Mouse (Mus musculus): ENCODE measurements at regions not wholly inside any gene's neighbourhood (a gene's known extent, or its start where the extent isn't known, plus 50 kb on each side); places are given as distances from the start of the nearest gene placed in this dataset.
"Not testable (repeated sequence)": the region's sequence is repeated elsewhere in the genome, so short reads cannot be mapped to it uniquely, and the experiment has no call there.

DNA sequence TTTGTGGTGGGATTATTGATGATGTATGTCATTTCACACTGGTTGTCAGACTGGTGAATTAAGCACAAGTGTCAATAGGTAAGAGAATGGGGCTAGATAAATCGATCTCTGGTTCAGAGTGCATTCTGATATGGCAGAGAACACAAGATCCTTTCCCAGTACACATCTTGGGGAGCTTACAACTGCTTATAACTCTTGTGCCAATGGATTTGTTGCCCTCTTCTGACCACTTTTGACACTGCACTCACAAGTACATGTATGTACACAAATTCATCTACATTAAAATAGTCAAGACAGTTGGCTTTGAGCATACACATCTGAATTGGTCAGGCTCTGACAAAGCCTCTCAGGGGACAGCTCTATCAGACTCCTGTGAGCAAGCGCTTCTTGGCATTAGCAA, 738.1 kb downstream of the Trib2 start:
- peak; percentile 12 for DNase-seq

DNA sequence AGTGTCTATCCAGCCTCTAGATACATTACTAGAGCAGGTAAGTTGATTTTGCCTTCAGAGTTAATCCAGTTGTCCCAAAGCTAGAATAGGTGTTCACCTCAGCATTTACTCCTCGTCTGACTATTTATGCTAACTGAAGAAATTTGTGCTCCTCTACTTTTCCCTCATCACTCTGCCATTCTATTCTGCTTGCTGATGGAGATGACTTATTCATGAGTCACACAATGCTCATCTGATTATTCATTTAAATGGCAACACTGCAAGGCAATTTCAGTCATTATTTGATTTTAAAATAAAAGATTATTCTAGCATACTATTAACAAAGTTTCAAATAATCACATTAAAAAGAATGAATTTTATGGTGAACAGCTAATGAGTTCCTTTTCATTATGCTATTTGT, 752.4 kb downstream of the Trib2 start:
- DNase-seq: no peak

DNA sequence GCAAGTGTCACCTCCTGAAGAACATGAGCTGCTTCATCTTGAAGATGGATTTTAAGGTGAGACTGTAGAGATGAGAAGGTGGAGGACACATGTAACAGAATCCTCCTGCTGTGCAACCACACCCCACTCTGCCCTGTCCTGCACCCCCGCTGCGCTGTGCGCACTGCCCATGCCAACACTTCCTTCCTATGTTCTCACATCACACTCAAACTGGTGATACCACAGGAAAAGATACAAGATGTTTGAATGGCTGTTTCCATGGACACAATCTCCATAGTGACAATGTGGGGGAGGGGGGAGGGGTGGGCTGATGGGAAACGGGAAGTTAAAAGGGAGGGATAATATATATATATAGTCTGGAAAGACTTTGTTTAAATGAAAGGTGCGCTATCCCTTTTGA, 765.3 kb downstream of the Trib2 start:
- no peak for DNase-seq

DNA sequence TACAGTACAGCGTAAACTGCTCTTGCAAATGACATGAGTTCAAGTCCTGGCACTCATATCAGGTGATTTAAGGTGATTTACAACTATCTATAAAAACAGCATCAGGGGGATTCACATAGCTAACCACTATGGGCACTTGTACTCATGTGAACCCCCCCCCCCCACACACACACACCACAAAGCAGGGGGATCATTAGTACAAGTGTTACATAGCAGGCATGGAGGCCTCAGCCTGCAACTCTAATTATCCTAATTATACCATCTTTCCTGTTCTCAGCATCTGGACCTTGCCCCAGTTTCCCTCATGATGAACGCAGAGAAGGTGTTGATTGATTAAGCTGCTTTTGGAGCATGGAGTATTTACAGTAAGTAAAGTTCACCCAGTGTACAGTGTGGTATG, 773.5 kb downstream of the Trib2 start:
- DNase-seq: no peak

DNA sequence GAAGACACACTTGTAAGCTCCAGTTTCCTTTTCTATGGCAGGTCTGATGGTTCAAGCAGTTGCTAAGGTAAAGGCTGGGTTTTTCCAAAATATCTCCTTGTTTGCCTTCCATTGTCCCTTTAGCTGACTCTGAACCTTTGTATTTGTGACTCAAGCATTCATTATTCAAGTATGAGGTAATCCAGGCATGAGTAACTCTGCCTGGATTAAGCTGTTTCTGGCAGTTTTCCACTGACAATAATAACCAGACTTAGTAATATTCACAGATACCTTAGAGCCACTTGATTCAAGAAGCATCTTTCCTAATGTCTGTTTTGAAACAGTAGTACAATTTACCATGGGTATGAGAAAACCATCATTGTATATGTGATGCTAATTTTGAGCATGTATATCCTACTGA, 805.6 kb downstream of the Trib2 start:
- DNase-seq: no peak

DNA sequence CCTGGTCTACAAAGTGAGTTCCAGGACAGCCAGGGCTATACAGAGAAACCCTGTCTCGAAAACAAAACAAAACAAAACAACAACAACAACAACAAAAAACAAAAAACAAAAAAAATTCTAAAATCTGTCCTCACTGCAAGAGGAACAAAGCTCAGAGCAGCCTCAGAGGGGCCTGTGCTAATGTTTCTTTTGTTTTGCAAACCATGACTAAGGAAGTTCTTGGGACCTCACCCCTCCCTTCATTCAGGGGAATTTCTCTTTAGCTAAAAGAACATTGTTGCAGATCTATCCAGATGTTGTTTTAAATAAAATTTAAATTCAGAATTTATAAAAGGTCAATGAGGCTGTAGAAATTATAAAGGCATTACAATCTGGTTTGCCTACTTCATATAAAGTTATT, 814.3 kb downstream of the Trib2 start:
- not testable (repeated sequence) for DNase-seq

All from right cerebral cortex, postnatal 4 days (tissue).